12 mouse cellular contexts compared by ENCODE assay signal in genomic region chr1:155253126-155253525, GRCm38 (mm10). TPM values are rescaled to one million over a fixed set of nuclear protein-coding genes. Genes with fewer than 3 reads are reported as not detected.
DNase-seq lines count a peak whose midpoint lies in the region; ATAC-seq lines count a peak whose summit lies in the region.
"Had no signal": no experiment of that assay in that cellular context is flagged by ENCODE, and none has a peak within 500 bp of the region (broad histone marks: within the 10 kb centered on the region; RNA-seq: fewer than 3 reads in every experiment).

No protein-coding gene starts in this region.

- DNase-seq in kidney, postnatal 10 days: peak; percentile 0
- no peak for DNase-seq in kidney, adult 9 months
- peak; percentile 16 for DNase-seq in testis, postnatal 10 days (ENCODE audit: low spot score)
- no peak for DNase-seq in testis, postnatal 14 days (ENCODE audit: low spot score)
- no peak for DNase-seq in gastrocnemius, adult 18-20 months (ENCODE audit: low spot score)
- no peak for DNase-seq in adrenal gland, adult 18-20 months (ENCODE audit: low spot score in 2 of 2)
- DNase-seq: adrenal gland, postnatal 14 days; cerebellum, adult 8-10 months; cerebellum, postnatal 36 days; lung, postnatal 4 days had no signal

- ATAC-seq in megakaryocyte progenitor cell, adult 5-6 weeks (replicated peaks; ENCODE audit: poor library complexity): 0 out of 2 replicates have a peak, but pooled peaks have one; percentile 22
- ATAC-seq: forebrain, embryonic 16.5 days had no signal

RNA-seq across cellular contexts. Expression of gene BC034090, which starts 8.9 kb away (rescaled TPM):
- total RNA-seq in megakaryocyte progenitor cell, adult 5-6 weeks (2015): 0.07 TPM in 1 of 2 replicates, not detected in the other
- 0.20 TPM in 1 of 2 replicates, not detected in the other for total RNA-seq in megakaryocyte progenitor cell, adult 5-6 weeks (2017)
- total RNA-seq in gastrocnemius, adult 18-20 months (2021): 1 to 10 TPM in 1 of 2 experiments, under 1 TPM in 1; 0.64 to 1.5 TPM
- 10 to 100 TPM; 23.9 to 33.3 TPM for total RNA-seq in adrenal gland, adult 18-20 months (2021)

Comparison
In these comparisons a context has a peak if more than half of its experiments do, and no peak if none do; other contexts are left out.
1. DNase-seq: peak in kidney, postnatal 10 days (single experiment) and testis, postnatal 10 days (single experiment); none in kidney, adult 9 months (single experiment), testis, postnatal 14 days (single experiment), gastrocnemius, adult 18-20 months (single experiment) and adrenal gland, adult 18-20 months (0 of 2).
2. RNA of gene BC034090, which starts 8.9 kb away (total RNA-seq): 23.9 to 33.3 TPM in adrenal gland, adult 18-20 months; 0.64 to 1.5 TPM in gastrocnemius, adult 18-20 months and 0.07 to 0.20 TPM in megakaryocyte progenitor cell, adult 5-6 weeks; every median in the first group is over 4 times any median in the second.